Mouse (Mus musculus) ES-E14 (cell line): ENCODE results near the gene Ube2b.

Experiments
- HCFC1 ChIP-seq: IDR thresholded peaks from 2 replicates; pipeline ENCODE4 v1.6.1; 2012; ENCODE audit warnings: low read length, inconsistent platforms, borderline replicate concordance; ENCODE audit not compliant: insufficient read depth
- MAFK ChIP-seq: IDR thresholded peaks from 2 replicates; pipeline ENCODE4 v1.6.1; 2014; ENCODE audit warnings: mild to moderate bottlenecking, low read depth, low read length, inconsistent platforms; ENCODE audit not compliant: insufficient read depth
- ZC3H11A ChIP-seq: IDR thresholded peaks from 2 replicates; pipeline ENCODE4 v1.6.1; 2012; ENCODE audit warnings: low read depth, mild to moderate bottlenecking, inconsistent platforms, low read length, borderline replicate concordance

- TF ChIP-seq ZC3H11A (no peak), MAFK (no peak), HCFC1 (no peak)
Measured at GRCm38 (mm10) chr11:51942602-51943499, 57.7 kb downstream of the Ube2b start.
